In the genomic region with DNA sequence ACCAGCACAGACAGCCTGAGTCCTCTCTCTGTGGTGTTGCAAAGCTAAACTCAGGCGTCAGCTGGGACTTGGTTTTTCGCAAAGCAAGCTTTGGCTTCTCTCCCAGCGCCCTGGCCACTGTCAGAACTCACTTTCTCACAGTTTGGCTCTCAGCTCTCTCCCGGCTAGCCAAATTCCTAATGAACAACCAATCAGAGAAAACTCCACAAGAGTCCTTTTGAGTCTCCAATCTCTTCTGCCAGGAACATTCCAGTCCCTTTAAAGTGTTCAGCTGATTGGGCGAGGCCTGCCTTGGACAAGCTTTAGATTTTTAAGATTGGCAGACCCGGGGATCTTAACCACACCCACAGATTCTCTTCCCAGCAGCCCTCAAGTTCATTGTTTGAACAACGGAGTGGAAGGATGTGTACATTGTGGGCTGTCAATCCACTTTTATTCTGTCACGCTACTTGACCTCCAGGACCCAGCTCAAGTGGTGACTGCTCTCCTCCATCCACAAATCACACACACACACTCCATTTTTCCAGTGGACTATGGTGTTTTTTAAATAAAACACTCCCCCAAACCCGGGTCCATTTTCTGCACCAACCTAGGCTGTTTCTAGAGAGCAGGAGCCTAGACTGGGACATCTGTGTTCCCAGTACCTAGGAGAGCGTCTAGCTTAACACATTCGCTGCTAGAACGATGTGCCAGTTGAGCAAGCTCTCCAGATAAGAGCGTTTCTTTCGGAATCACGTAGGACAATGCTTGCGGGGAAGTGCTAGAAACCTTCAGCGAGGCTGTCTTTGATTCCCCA, we compare ENCODE assay signal across 8 mouse cellular contexts. TPM values are rescaled to one million over a fixed set of nuclear protein-coding genes. Genes with fewer than 3 reads are reported as not detected.
DNase-seq lines count a peak whose midpoint lies in the region; ATAC-seq lines count a peak whose summit lies in the region.

No protein-coding gene starts in this region.

- WGBS in embryonic facial prominence, embryonic 14.5 days = 18% methylated on average over 17 of the region's 17 CpGs
- 12% methylated on average over 17 of the region's 17 CpGs for WGBS in heart, embryonic 11.5 days (ENCODE audit: insufficient replicate concordance)
- 25% methylated on average over 17 of the region's 17 CpGs for WGBS in kidney, embryonic 14.5 days
- 27% methylated on average over 17 of the region's 17 CpGs for WGBS in liver, embryonic 11.5 days
- 22% methylated on average over 17 of the region's 17 CpGs for WGBS in neural tube, embryonic 14.5 days

- peak overlapping the region; percentile 21 for H3K4me3 ChIP-seq in embryonic facial prominence, embryonic 14.5 days (ENCODE audit: low read depth, low read length)
- H3K4me3 ChIP-seq in heart, embryonic 11.5 days (ENCODE audit: low read depth, low read length) = peak overlapping the region; percentile 22
- H3K4me3 ChIP-seq in kidney, embryonic 14.5 days (ENCODE audit: low read length) = peak overlapping the region; percentile 0; the same call in 1 of the 2 replicates
- H3K4me3 ChIP-seq in liver, embryonic 11.5 days (ENCODE audit: low read depth, low read length) = no peak overlapping the region
- H3K4me3 ChIP-seq in neural tube, embryonic 14.5 days (ENCODE audit: low read depth, low read length) = no peak overlapping the region

- peak overlapping the region; percentile 62; the same call in 1 of the 2 replicates for H3K27ac ChIP-seq in embryonic facial prominence, embryonic 14.5 days (replicated peaks; ENCODE audit: low read depth, low read length)
- 0 out of 2 replicates have a peak overlapping the region, but pooled peaks have one; percentile 10 for H3K27ac ChIP-seq in heart, embryonic 11.5 days (ENCODE audit: low read depth, low read length)
- no peak overlapping the region for H3K27ac ChIP-seq in kidney, embryonic 14.5 days (ENCODE audit: low read depth, low read length)
- no peak overlapping the region for H3K27ac ChIP-seq in liver, embryonic 11.5 days (ENCODE audit: low read depth, low read length)
- H3K27ac ChIP-seq in neural tube, embryonic 14.5 days (ENCODE audit: low read depth, low read length) = peak overlapping the region; percentile 52; the same call in 1 of the 2 replicates

- DNase-seq in frontal cortex, postnatal 25 days (ENCODE audit: low spot score in 2 of 2) = no peak
- DNase-seq in embryonic facial prominence, embryonic 14.5 days (ENCODE audit: low spot score) = peak; percentile 90
- no peak for DNase-seq in liver, embryonic 11.5 days (ENCODE audit: low spot score)
- DNase-seq in urinary bladder, postnatal 4 days (ENCODE audit: low spot score in 2 of 2) = peak; percentile 77 to 79

- H3K36me3 ChIP-seq in embryonic facial prominence, embryonic 14.5 days (ENCODE audit: control insufficient read depth, insufficient read depth, low read length) = no peaks in the 10 kb centered on the region
- H3K36me3 ChIP-seq in heart, embryonic 11.5 days (ENCODE audit: control insufficient read depth, insufficient read depth, low read length) = no peaks in the 10 kb centered on the region
- H3K36me3 ChIP-seq in kidney, embryonic 14.5 days (ENCODE audit: control insufficient read depth, insufficient read depth, low read length) = no peaks in the 10 kb centered on the region
- H3K36me3 ChIP-seq in liver, embryonic 11.5 days (ENCODE audit: control insufficient read depth, insufficient read depth, low read length) = no peaks in the 10 kb centered on the region
- H3K36me3 ChIP-seq in neural tube, embryonic 14.5 days (ENCODE audit: control insufficient read depth, insufficient read depth, low read length) = no peaks in the 10 kb centered on the region

- peak; percentile 48 for ATAC-seq in frontal cortex, adult (ENCODE audit: low TSS enrichment)
- peak; percentile 62 for ATAC-seq in embryonic facial prominence, embryonic 14.5 days (ENCODE audit: low read depth)
- no peak for ATAC-seq in heart, embryonic 11.5 days (replicated peaks; ENCODE audit: insufficient number of reproducible peaks, low FRiP score, low TSS enrichment)
- peak; percentile 59 for ATAC-seq in kidney, embryonic 14.5 days (ENCODE audit: low FRiP score, low TSS enrichment)
- no peak for ATAC-seq in liver, embryonic 11.5 days (replicated peaks; ENCODE audit: low FRiP score)
- ATAC-seq in neural tube, embryonic 14.5 days (ENCODE audit: low read depth) = peak; percentile 29; the same call in 1 of the 2 replicates

- H3K9ac ChIP-seq in embryonic facial prominence, embryonic 14.5 days (ENCODE audit: low read depth, low read length) = peak overlapping the region; percentile 43; the same call in 1 of the 2 replicates
- peak overlapping the region; percentile 40; the same call in 1 of the 2 replicates for H3K9ac ChIP-seq in heart, embryonic 11.5 days (ENCODE audit: low read depth, low read length)
- no peak overlapping the region for H3K9ac ChIP-seq in kidney, embryonic 14.5 days (ENCODE audit: low read depth, low read length)
- H3K9ac ChIP-seq in liver, embryonic 11.5 days (ENCODE audit: low read depth, low read length) = no peak overlapping the region
- H3K9ac ChIP-seq in neural tube, embryonic 14.5 days (replicated peaks; ENCODE audit: low read depth, low read length) = no peak overlapping the region

- H3K9me3 ChIP-seq in embryonic facial prominence, embryonic 14.5 days (ENCODE audit: control insufficient read depth, low read length) = no peaks in the 10 kb centered on the region
- no peaks in the 10 kb centered on the region for H3K9me3 ChIP-seq in heart, embryonic 11.5 days (replicated peaks; ENCODE audit: control insufficient read depth, low read length)
- no peaks in the 10 kb centered on the region for H3K9me3 ChIP-seq in kidney, embryonic 14.5 days (ENCODE audit: control insufficient read depth, low read length)
- no peaks in the 10 kb centered on the region for H3K9me3 ChIP-seq in liver, embryonic 11.5 days (ENCODE audit: control insufficient read depth, low read length)
- H3K9me3 ChIP-seq in neural tube, embryonic 14.5 days (ENCODE audit: control insufficient read depth, low read length) = no peaks in the 10 kb centered on the region

- H3K4me1 ChIP-seq in embryonic facial prominence, embryonic 14.5 days (ENCODE audit: control insufficient read depth, insufficient read depth, low read length) = peaks cover 6% of the 10 kb centered on the region; the same call in 1 of the 2 replicates
- peaks cover 9% of the 10 kb centered on the region; the same call in 1 of the 2 replicates for H3K4me1 ChIP-seq in heart, embryonic 11.5 days (ENCODE audit: control insufficient read depth, insufficient read depth, low read length)
- no peaks in the 10 kb centered on the region for H3K4me1 ChIP-seq in kidney, embryonic 14.5 days (ENCODE audit: control insufficient read depth, insufficient read depth, low read length)
- no peaks in the 10 kb centered on the region for H3K4me1 ChIP-seq in liver, embryonic 11.5 days (replicated peaks; ENCODE audit: control insufficient read depth, insufficient read depth, low read length)
- no peaks in the 10 kb centered on the region for H3K4me1 ChIP-seq in neural tube, embryonic 14.5 days (ENCODE audit: control insufficient read depth, insufficient read depth, low read length)

- peak overlapping the region; percentile 55 for H3K4me2 ChIP-seq in embryonic facial prominence, embryonic 14.5 days (ENCODE audit: low read depth, low read length)
- H3K4me2 ChIP-seq in heart, embryonic 11.5 days = peak overlapping the region; percentile 62
- H3K4me2 ChIP-seq in kidney, embryonic 14.5 days (replicated peaks; ENCODE audit: low read depth, low read length) = peak overlapping the region; percentile 21
- H3K4me2 ChIP-seq in liver, embryonic 11.5 days = peak overlapping the region; percentile 53
- H3K4me2 ChIP-seq in neural tube, embryonic 14.5 days (ENCODE audit: low read depth, low read length) = peak overlapping the region; percentile 42

- no peaks in the 10 kb centered on the region for H3K27me3 ChIP-seq in embryonic facial prominence, embryonic 14.5 days (replicated peaks; ENCODE audit: control insufficient read depth, insufficient read depth, low read length)
- H3K27me3 ChIP-seq in heart, embryonic 11.5 days (ENCODE audit: control insufficient read depth, insufficient read depth, low read length) = no peaks in the 10 kb centered on the region
- H3K27me3 ChIP-seq in kidney, embryonic 14.5 days (ENCODE audit: control insufficient read depth, insufficient read depth, low read length) = no peaks in the 10 kb centered on the region
- H3K27me3 ChIP-seq in liver, embryonic 11.5 days (replicated peaks; ENCODE audit: control insufficient read depth, insufficient read depth, low read length) = no peaks in the 10 kb centered on the region
- H3K27me3 ChIP-seq in neural tube, embryonic 14.5 days (ENCODE audit: control insufficient read depth, insufficient read depth, low read length) = no peaks in the 10 kb centered on the region

RNA-seq across cellular contexts. Expression of a gene that starts 46.3 kb away (rescaled TPM):
- polyA plus RNA-seq in embryonic facial prominence, embryonic 14.5 days (2014; fragmentation: Nextera tagmentation; extraction: Ambion mirVana) = 3.7 and 4.3 TPM in 2 replicates
- polyA plus RNA-seq in heart, embryonic 11.5 days (2014; fragmentation: Nextera tagmentation; extraction: Ambion mirVana) = 6.7 and 7.1 TPM in 2 replicates
- polyA plus RNA-seq in kidney, embryonic 14.5 days (2014; fragmentation: Nextera tagmentation; extraction: Ambion mirVana) = 2.3 and 3.9 TPM in 2 replicates
- 5.3 and 6.0 TPM in 2 replicates for polyA plus RNA-seq in liver, embryonic 11.5 days (2014; fragmentation: Nextera tagmentation; extraction: Ambion mirVana)
- 13.3 and 15.7 TPM in 2 replicates for polyA plus RNA-seq in neural tube, embryonic 14.5 days (2014; fragmentation: Nextera tagmentation; extraction: Ambion mirVana)

Comparison
In these comparisons a context has a peak if more than half of its experiments do, and no peak if none do; other contexts are left out.
1. ATAC-seq: peak in frontal cortex, adult (single experiment), embryonic facial prominence, embryonic 14.5 days (single experiment), kidney, embryonic 14.5 days (single experiment) and neural tube, embryonic 14.5 days (single experiment); none in heart, embryonic 11.5 days (single experiment) and liver, embryonic 11.5 days (single experiment).
2. DNase-seq: peak in embryonic facial prominence, embryonic 14.5 days (single experiment) and urinary bladder, postnatal 4 days (2 of 2); none in frontal cortex, postnatal 25 days (0 of 2) and liver, embryonic 11.5 days (single experiment).
3. H3K27ac ChIP-seq: peak in embryonic facial prominence, embryonic 14.5 days (single experiment), heart, embryonic 11.5 days (single experiment) and neural tube, embryonic 14.5 days (single experiment); none in kidney, embryonic 14.5 days (single experiment) and liver, embryonic 11.5 days (single experiment).
4. H3K4me3 ChIP-seq: peak in embryonic facial prominence, embryonic 14.5 days (single experiment), heart, embryonic 11.5 days (single experiment) and kidney, embryonic 14.5 days (single experiment); none in liver, embryonic 11.5 days (single experiment) and neural tube, embryonic 14.5 days (single experiment).
5. H3K9ac ChIP-seq: peak in embryonic facial prominence, embryonic 14.5 days (single experiment) and heart, embryonic 11.5 days (single experiment); none in kidney, embryonic 14.5 days (single experiment), liver, embryonic 11.5 days (single experiment) and neural tube, embryonic 14.5 days (single experiment).
6. Peak in every context shown above with its lines, with median percentiles within 50 percentile points of each other: H3K4me2 ChIP-seq.